Mouse (Mus musculus) ovary, postnatal 14 days (tissue): ENCODE results near the gene Lmcd1.
A peak's percentile ranks its signal among the peaks of the same experiment; 100 is the strongest.

Experiments
- DNase-seq: peaks from one replicate; pipeline ENCODE4 v3.0.0; 2022; ENCODE audit warnings: low spot score

Gene Lmcd1

GRCm38 (mm10) chr6:112360676-112361075 is 87.1 kb downstream of the Lmcd1 start:
- DNase-seq: no peak

DNA sequence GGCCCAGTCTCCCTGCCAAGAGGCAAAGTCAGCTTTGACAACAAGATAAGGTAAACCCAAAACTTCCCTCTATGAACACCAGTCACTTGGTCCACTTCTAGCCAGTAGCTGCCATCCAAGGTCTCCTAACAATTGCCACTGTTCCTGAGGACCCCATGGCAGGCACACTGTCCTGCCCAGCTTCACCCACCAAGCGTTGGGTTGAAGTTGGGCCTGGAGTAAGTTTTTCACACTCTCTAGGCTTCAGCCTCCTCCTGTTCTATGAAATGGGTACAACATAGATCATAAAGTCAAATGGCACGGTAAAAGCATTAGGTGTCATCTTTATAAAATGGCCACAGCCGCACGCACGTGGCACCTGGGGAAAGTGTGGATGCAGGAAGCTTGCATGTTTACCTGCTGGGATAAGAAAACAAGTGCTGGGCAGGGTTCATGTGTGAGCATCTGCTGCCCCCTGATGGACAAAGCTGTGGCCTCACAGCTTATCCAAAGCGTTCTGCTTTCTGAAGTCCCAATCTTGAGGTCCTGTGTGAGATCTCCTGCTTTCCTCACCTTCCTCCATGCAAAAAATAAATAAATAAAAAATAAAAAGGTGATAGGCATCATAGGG is 88.9 kb downstream of the Lmcd1 start:
- peak; percentile 68 for DNase-seq

DNA sequence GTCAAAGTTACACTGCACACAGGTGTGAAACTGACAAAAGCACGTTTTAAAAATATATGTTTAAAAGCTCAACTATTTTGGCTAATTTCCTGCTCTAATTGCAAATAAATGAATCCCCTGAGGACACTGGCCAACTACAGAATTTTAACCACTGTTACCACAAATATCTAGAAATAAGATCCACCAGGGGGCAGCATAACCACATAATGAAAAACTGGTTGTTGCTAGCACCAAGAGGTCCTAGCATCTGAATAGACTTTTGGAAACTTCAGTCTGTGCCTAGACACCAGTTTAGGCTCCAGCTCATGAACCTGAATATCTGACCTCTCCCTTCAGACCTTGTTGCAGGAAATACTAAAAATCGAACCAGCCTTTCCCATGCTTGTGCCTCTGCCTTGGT is 91.0 kb downstream of the Lmcd1 start:
- DNase-seq: peak; percentile 43

DNA sequence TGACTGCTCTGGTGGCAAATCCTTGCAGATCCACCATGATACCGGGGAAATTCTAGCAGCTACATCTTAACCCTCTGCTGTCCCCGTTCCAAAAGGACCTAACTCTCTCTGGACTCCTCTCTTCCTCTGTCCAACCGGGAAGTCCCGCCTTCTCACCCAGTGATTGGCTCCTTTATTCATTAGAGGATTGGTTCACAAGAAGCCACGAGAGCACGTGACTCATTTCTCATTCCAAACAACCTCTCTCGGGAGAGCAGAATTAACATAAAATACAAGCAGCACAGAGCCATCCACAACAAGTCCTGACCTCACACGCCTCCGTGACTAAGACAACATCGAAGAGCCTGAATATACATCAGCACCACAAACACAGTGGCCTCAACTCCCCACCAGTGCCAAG is 91.7 kb downstream of the Lmcd1 start:
- DNase-seq: no peak

DNA sequence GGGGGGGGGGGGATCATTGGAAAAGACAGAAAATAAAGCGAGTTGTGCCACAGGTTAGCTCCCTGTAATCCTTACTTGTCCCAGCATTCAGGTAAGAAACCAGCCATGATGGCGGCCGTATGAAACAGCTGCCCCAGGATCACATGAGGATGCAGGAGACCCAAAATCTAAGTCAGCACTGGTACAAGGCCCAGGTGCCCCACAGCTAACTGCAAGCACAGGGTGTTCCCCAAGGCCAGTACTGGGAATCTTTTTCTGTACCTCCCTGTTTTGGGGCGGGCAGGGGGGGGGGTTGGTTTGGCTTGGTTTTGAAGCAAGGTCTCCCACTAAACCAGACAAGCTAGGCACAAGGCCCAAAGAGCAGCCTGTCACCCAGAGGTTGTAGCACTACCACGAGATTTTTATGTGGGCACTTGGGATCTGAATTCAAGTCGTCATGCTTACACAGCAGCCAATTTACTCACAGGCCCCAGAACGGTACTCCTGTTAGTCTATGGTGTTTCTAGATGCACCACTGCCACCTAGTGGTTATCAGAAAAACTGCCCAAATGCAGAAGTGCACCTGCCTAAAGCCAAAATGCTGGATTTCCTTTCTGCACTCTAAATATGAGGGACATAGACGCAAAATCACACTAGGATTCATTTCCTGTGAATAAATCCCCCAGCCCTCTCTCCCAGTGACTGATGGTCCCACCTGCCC is 100.5 kb downstream of the Lmcd1 start:
- DNase-seq: peak; percentile 16

DNA sequence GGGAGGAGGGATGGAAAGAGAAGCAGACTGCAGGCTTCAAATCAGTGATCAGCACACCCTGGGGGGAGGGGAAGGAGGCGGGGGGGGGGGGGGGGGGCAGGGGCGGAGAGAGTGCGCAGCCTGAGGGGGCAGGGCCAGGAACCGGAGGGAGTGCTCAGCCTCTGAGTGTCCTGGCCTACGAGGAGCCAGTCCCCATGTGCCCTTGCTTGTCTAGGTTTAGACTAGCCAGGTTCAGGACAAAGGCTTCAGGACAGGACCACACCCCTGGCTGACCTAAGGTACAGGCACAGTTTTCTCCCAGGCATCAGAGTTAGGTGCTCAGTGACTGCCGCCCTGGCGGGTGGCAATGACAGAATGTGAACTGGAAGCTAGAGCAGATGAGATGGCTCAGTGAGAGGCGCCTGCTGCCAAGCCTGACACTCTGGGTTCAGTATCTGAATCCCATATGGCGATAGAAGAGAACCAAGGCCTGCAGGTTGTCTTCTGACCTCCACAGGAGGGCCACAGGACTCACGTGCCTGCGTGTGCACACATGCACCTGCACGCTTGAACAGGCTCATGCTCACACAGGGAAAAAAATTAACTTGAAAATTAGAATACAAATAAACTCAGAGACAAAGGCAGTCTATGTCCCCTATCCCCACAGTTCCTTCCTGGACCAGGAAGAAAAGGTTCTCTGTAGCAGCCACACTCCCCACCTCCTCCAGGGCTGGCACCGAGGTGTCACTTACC is 102.3 kb downstream of the Lmcd1 start:
- no peak for DNase-seq

- DNase-seq: no peak
These were observed 105.5 kb downstream of the Lmcd1 start for GRCm38 (mm10) chr6:112379054-112379453.
